Mouse (Mus musculus) ES-Bruce4 (cell line): Measurements from ENCODE around the gene Srpk1.

ENCODE experiments used
- CTCF ChIP-seq: IDR thresholded peaks from one replicate; pipeline ENCODE4 v1.8.1; 2011; ENCODE audit warnings: low read depth, low read length
- EP300 ChIP-seq: IDR thresholded peaks from 2 replicates; pipeline ENCODE4 v1.6.1; 2011; ENCODE audit warnings: low read depth, low read length; ENCODE audit not compliant: insufficient read depth

- TF ChIP-seq CTCF (no peak), EP300 (no peak)
These were observed 21.2 kb upstream of the Srpk1 start for GRCm38 (mm10) chr17:28643697-28644096.
